Mouse (Mus musculus) liver, embryonic 18 days (tissue): ENCODE data around the gene Olfr792. TPM values are rescaled to one million over a fixed set of nuclear protein-coding genes. Genes with fewer than 3 reads are reported as not detected.

ENCODE experiments used
- polyA plus RNA-seq: library from polyadenylated mRNA; depleted of rRNA; stranded (reverse); fragments of >200 nt; gene quantifications from 2 replicates; pipeline ENCODE4 v1.2.3, GENCODE M21; 2012; rRNA removed

Gene Olfr792
- polyA plus RNA-seq = not detected in 2 replicates

DNA sequence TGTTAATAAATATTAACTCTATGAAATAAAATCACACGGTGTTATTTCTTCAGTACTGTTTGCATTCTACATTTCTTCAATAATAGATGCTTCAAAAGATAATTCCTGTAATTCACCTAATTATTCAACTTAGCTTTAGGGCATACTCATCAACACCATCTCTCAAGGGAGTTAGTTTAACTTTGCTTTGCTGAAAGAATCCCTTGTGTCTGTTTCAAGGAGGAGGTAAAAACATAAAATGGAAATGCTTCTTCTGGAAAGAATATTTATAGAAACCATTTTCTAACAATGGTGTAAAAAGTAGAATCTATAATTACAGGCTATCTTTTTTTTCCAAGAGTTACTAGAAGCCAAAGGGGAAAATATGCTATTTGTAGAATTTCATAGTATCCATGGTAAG is at the start of gene Olfr792:
Gene Olfr792 (plus strand): TSS at position 301 of the 400 bp plus-strand sequence.

DNA sequence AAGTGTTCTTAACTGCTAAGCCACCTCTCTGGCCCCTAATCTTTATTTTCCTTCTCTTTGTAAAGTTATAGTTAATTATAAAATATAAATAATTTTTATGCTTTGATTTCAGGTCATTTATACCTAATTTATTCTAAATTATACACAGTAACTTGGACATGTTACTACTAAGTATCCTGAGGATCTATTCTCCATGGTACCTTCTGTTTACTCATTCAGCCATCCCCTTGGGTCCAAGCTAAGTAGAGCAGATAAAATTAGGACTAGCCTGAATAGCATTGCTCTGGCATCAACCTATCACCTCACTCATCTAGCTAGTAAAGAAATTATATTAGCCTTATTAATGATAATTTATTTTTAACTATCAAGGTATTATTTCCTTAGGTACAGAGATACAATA is 40.8 kb upstream of the Olfr792 start, which contains the start of gene Olfr790:
Gene Olfr790 (plus strand): TSS at position 301 of the 400 bp plus-strand sequence.

DNA sequence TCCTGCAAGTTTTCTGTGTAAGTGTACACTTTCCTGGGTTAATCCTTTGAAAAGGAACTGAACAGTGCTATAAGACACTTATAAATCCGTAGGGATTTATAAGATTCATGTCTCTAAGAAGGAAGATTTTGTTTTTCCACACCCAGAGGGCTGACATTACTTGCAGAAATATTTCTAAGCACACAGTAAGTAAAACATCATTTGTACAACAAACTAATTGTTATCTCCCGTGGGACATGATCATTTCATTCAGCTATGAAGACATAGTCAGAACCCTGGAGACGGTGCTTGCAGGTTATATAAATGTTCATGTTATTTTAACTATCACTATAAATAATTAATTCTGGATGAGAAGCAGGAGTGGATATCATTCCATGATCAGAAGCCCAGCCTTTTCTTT is 17.5 kb upstream of the Olfr792 start, which contains the start of gene Olfr791:
Gene Olfr791 (plus strand): TSS at position 301 of the 400 bp plus-strand sequence.

DNA sequence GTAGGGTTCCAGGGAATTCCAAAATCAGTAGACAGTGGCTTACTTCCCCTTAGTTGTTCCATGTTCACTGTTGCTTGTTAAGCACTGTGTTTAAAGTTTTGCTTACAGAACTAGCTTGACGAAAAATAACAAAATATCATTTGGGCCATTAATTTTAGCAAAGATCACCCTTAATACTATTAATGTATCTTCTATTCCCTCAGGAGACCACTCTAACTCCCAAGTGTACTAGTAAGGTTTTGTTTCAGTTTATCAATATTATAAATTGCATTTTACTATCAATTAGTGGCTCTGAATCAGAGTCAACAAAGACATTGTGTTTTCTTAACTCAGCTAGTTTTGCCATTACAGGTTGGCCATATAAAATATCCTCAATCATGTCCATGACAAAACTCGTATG is 28.4 kb downstream of the Olfr792 start, which contains the start of gene Olfr794:
Gene Olfr794 (plus strand): TSS at position 301 of the 400 bp plus-strand sequence.

Other genes with a start within 250 kb of the Olfr792 start
- not detected in 2 replicates for gene Olfr780, start 221.0 kb upstream of the Olfr792 start, polyA plus RNA-seq
- gene Olfr781, start 210.3 kb upstream of the Olfr792 start, polyA plus RNA-seq = not detected in 2 replicates
- not detected in 2 replicates for gene Olfr782, start 190.3 kb upstream of the Olfr792 start, polyA plus RNA-seq
- gene Olfr784, start 155.1 kb upstream of the Olfr792 start, polyA plus RNA-seq = 0.02 TPM in 1 of 2 replicates, not detected in the other
- not detected in 2 replicates for gene Olfr785, start 133.7 kb upstream of the Olfr792 start, polyA plus RNA-seq
- not detected in 2 replicates for gene Olfr786, start 111.9 kb upstream of the Olfr792 start, polyA plus RNA-seq
- not detected in 2 replicates for gene Olfr787, start 77.3 kb upstream of the Olfr792 start, polyA plus RNA-seq
- not detected in 2 replicates for gene Olfr788, start 68.2 kb upstream of the Olfr792 start, polyA plus RNA-seq
- gene Olfr789, start 54.4 kb upstream of the Olfr792 start, polyA plus RNA-seq = not detected in 2 replicates
- gene Olfr790, start 40.7 kb upstream of the Olfr792 start, polyA plus RNA-seq = not detected in 2 replicates
- gene Olfr791, start 17.4 kb upstream of the Olfr792 start, polyA plus RNA-seq = 0.04 TPM in 1 of 2 replicates, not detected in the other
- not detected in 2 replicates for gene Olfr794, start 28.5 kb downstream of the Olfr792 start, polyA plus RNA-seq
- not detected in 2 replicates for gene Olfr796, start 73.4 kb downstream of the Olfr792 start, polyA plus RNA-seq
- not detected in 2 replicates for gene Olfr798, start 88.8 kb downstream of the Olfr792 start, polyA plus RNA-seq
- not detected in 2 replicates for gene Olfr799, start 98.3 kb downstream of the Olfr792 start, polyA plus RNA-seq
- gene Olfr800, start 118.5 kb downstream of the Olfr792 start, polyA plus RNA-seq = not detected in 2 replicates
- gene Olfr801, start 134.7 kb downstream of the Olfr792 start, polyA plus RNA-seq = not detected in 2 replicates
- gene Olfr802, start 149.0 kb downstream of the Olfr792 start, polyA plus RNA-seq = not detected in 2 replicates
- not detected in 2 replicates for gene Olfr803, start 155.1 kb downstream of the Olfr792 start, polyA plus RNA-seq
- not detected in 2 replicates for gene Olfr804, start 164.0 kb downstream of the Olfr792 start, polyA plus RNA-seq
- gene Olfr805, start 190.2 kb downstream of the Olfr792 start, polyA plus RNA-seq = not detected in 2 replicates
- gene Olfr806, start 202.8 kb downstream of the Olfr792 start, polyA plus RNA-seq = not detected in 2 replicates
- gene Olfr807, start 218.6 kb downstream of the Olfr792 start, polyA plus RNA-seq = not detected in 2 replicates
- gene Olfr808, start 226.3 kb downstream of the Olfr792 start, polyA plus RNA-seq = not detected in 2 replicates
- not detected in 2 replicates for gene Olfr809, start 235.5 kb downstream of the Olfr792 start, polyA plus RNA-seq